Mouse (Mus musculus) ES-E14 (cell line): ENCODE data around the gene Rbm8a.

Source experiments
- CHD2 ChIP-seq: IDR thresholded peaks from 2 replicates; pipeline ENCODE4 v1.6.1; 2014; ENCODE audit warnings: mild to moderate bottlenecking, low read depth, low read length, inconsistent platforms
- MAFK ChIP-seq: IDR thresholded peaks from 2 replicates; pipeline ENCODE4 v1.6.1; 2014; ENCODE audit warnings: mild to moderate bottlenecking, low read depth, low read length, inconsistent platforms; ENCODE audit not compliant: insufficient read depth
- ZC3H11A ChIP-seq: IDR thresholded peaks from 2 replicates; pipeline ENCODE4 v1.6.1; 2012; ENCODE audit warnings: low read depth, mild to moderate bottlenecking, inconsistent platforms, low read length, borderline replicate concordance
- ZNF384 ChIP-seq: IDR thresholded peaks from 2 replicates; pipeline ENCODE4 v1.6.1; 2012; ENCODE audit warnings: low read depth, low read length, inconsistent platforms

DNA sequence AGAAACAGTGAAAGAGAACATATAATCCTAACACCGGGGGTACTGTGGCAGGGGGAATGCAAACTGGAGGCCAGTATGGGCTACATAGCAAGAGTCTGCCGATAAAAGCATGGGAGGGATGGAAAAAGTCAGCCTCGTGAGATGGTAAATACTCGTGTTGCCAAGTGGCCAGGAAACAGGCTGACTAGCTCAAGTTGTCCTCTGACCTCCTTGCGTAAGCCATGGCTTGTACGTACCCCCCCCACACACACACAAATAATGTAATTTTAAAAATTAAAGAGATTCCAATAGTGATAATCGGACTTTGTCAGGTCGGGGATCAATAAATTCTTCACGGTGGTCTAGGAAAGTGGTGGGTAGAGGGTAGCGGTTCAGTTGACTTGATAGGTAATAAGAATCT is 36.4 kb upstream of the Rbm8a start:
- no peak for TF ChIP-seq ZNF384
- no peak for TF ChIP-seq CHD2
- no peak for TF ChIP-seq ZC3H11A
- TF ChIP-seq MAFK, result no peak
